Mouse (Mus musculus) CD4-positive helper T cell, adult 2 months (primary cell): ENCODE measurements around the gene Kcnk15.

Experiments used
- DNase-seq: peaks from one replicate; pipeline ENCODE4 v3.0.0-alpha.2; 2012; ENCODE audit warnings: low read depth, missing footprints, low spot score

Kcnk15 gene

DNA sequence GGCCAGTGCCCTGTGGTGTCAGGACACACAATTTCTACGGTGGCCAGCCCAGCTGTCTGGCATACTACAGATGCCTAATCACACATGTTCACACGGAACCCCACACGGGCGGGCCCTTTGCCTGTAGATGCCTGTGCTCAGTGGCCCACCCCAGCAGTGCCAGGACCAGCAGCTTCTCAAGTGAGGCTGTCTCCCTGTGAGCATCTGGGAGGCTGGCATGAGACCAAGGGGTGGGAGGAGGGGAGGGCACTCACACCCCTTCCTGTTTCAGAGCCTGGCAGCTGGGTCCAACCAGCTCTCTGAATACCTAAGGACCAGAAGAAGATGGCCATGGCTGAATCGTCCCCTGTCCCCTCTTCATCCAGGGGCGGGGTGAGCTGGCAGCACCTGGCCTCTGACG lies 22.0 kb downstream of the Kcnk15 start:
- no peak for DNase-seq

DNA sequence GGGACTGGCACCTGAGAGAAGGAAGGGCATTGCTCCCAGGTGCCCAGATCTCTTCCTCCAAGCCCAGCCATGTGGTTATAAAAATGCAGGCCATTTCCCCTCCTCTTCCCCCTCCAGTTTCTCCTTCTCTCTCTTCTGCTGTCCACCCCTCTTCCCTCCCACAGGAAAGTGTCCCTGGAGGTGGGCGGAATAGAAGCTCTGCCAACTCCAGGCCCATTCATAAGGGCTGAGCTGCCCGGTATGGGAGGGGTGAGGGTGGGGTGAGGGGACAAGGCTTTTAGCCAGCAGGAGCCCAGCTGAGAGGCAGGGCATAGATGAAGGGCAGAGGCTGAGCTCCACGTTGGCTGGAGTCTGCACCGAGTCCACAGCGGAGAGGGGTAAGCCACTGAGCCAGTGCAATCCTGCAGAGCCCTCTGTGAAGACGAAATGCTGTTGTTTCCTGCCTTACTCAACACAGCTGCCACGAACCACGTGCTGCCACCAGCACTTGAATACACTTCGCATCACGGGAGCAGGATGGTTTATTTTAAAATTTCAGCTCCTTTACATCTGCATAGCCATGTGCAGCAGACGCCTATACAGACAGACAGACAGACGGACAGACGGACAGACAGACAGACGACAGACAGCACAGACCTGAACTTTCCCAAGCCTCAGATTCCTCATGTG lies 23.5 kb downstream of the Kcnk15 start:
- no peak for DNase-seq

DNA sequence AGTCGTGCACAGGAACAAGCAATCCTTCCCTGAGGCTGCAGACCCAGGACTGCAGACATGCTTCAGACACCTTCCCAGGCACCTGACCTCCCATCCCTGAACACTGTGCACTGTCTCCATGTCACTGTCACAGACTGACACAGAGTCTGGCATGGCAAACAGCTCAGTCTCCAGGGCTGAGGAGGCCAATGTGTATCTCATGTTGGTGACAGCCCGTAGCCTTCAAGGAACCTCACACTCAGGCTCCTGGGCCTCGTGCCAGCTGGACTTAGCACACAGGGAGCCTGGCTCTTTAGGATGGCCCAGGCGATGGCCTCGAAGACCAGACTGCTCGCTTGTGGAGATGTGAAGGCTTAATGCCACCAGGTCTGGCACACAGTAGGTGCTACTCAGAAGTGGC lies 27.4 kb downstream of the Kcnk15 start:
- no peak for DNase-seq

GRCm38 (mm10) chr2:163882859-163883652 lies 29.6 kb downstream of the Kcnk15 start:
- no peak for DNase-seq

GRCm38 (mm10) chr2:163889411-163889810 lies 36.0 kb downstream of the Kcnk15 start:
- no peak for DNase-seq

DNA sequence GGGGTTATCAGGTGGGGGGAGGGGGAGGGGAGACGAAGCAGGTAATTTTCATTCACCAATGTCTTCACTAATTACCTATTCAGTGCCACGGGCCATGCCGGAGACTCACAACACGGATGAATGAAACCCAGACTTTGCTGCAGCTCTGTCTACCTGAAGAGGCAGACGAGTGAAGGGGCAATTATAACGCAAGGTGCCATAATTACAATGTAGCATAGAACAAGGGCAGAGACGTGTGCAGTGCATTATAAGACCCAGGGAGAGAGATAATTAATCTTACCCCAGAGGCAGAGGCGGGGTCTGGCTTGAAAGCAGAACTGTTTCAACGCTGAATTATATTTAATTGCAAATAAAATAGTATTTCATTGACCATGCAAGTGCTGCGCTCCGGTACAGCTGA lies 37.1 kb downstream of the Kcnk15 start:
- DNase-seq, result no peak

- no peak for DNase-seq
These were observed 37.8 kb downstream of the Kcnk15 start for GRCm38 (mm10) chr2:163891271-163891670.

DNA sequence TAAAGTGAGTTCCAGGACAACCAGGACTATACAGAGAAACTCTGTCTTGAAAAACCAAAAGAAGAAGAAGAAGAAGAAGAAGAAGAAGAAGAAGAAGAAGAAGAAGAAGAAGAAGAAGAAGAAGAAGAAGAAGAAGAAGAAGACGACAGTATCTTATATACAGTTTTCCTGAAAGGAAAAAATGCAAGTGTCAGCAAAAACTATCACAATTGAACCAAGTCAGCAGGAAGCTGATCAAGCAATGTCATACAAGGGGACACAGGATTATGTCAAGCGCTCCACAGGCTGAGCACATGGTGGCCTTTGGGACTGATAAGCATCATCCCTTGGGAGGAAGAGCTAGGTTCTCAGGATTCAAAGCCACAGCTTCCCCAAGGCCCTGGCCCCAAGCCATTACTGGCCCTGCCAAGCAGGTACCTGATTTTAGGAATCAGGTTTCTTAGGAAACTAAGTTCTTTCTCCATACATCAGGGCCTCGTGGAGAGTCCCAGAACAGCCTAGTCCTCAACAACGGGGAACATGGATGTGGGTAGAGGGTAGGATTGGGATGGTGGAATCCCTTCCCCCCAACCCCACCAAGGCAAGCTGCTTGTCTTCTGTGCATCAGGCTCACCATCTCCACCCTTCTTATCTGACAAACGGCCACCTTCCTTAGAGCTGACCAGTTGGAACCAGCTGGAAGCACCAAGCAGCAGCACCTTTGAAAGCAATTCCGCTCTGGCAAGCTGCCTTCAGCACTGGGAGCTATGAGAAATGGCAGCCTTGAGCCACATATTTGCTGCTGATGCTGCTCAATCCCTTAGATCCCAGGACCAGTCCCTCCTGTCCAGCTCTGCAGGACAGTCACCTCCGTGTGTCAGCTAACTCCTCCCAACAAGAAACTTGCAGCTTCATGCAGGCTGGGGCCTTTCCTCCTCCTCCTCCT lies 40.3 kb downstream of the Kcnk15 start:
- DNase-seq, result no peak

- no peak for DNase-seq
These were observed 41.7 kb downstream of the Kcnk15 start for GRCm38 (mm10) chr2:163895156-163895555.

DNA sequence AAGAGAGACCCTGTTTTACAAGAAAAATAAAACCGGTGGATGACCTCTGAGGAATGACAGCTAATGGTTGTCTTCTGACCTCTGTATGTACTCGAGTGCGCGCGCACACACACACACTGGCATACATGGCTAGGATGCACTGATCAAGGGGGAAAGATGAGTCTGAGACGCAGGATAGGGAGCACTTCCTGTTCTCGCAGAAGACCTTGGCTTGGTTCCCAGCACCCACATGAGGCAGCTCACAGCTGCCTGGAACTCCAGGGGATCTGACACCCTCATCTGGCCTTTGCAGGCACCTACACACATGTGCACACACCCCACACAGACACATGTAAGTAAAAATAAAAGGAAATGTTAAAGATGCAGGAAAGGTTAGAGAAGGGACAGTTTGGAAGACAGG lies 43.6 kb downstream of the Kcnk15 start:
- DNase-seq, result no peak

DNA sequence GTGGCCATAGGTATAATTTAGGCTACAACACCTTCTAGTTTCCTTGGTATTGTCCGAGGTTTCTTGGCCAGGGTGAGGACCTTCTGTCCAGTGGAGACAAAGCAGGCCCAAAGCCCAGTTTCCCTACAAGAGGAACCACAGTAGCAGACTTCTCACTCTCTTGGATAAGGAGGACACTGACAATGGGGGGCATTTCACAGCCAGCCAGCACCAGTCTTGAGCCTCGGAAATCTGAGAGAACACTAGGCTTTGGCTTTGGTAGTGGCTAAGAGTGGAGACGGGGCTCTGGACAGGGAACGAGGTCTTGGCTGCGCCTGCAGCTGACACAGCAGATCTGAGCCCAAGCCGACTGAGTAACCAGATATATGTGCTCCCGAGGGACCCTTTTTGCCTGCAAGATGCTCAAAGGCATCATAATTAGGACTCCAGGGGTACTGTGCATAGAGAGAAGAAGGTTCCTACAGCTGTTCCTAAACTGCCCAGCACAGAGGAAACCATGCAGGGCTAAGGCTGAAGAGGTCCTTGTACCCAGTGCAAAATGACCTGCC lies 44.6 kb downstream of the Kcnk15 start:
- no peak for DNase-seq

DNA sequence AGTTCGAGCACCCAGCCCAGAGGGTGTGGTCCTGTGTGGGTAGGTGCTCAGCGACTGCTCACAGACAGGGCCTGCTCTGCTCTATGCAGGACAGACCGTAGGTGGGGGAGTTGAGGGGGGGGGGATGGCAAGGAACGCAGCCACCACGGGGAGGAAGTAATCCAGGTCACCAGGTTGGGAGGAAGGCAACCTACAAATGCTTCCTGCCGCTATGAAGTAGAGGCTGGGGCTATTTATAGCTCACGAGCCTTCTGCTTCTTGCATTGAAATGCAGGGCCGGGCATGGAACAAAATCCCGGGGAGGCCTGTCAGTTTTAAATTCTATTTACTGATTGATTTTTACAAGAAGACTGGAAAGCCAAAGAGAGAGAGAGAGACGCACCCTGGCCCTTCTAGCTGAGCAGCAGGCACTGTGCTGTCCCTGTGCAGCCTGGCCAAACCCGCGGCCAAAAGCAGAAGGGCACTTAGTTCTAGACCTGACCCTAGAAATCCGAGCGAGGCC lies 46.5 kb downstream of the Kcnk15 start:
- no peak for DNase-seq

- DNase-seq, result no peak
These were observed 47.6 kb downstream of the Kcnk15 start for GRCm38 (mm10) chr2:163901043-163901442.

- DNase-seq, result no peak
These were observed 49.0 kb downstream of the Kcnk15 start for GRCm38 (mm10) chr2:163902448-163902847.

DNA sequence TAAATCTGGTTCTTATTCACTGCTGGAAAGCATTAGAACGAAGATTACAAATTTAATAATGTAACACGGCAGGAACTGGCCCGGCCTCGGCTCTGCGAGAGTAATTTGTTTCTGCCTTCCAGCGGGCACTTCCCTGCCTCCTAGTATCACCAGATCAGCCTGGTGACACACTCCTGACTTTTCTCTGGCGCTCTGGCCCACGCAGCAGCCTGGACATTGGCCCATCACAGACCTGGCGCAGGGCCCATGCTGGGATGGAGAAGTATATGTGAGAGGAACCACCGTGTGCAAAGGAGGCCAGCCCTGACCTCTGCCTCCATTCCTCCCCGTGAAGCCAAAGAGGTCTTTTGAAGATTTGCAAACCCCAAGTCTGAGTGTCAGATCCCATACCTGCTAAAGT lies 50.0 kb downstream of the Kcnk15 start:
- no peak for DNase-seq

- no peak for DNase-seq
These were observed 50.9 kb downstream of the Kcnk15 start for GRCm38 (mm10) chr2:163904323-163904722.

DNA sequence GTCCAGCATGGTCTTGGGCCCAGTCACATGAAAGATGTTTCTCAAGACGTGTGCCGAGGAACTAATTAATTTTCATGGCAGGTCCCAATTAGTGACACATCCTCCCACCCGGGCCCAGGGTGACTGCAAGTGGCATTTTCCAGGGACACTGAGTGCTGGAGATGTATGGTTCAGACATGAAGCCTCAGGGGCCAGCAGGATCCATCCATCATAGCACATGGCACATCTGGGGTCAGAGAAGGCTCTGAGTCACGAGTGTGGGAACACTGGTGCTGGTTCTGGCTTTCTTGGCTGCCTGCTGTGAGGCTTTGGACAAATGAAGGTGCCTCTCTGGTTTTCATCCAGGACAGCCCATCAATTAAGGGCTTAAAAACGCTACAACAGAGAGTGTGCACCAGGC lies 53.7 kb downstream of the Kcnk15 start:
- no peak for DNase-seq
